Mouse (Mus musculus): ENCODE data around the gene Pth. TPM values are rescaled to one million over a fixed set of nuclear protein-coding genes. Genes with fewer than 3 reads are reported as not detected.
A peak's percentile ranks its signal among the peaks of the same experiment; 100 is the strongest.

Pth gene
- polyA plus RNA-seq (2014; fragmentation: Nextera tagmentation; extraction: Ambion mirVana): 1.2 TPM in 1 of 2 replicates, not detected in the other

DNA sequence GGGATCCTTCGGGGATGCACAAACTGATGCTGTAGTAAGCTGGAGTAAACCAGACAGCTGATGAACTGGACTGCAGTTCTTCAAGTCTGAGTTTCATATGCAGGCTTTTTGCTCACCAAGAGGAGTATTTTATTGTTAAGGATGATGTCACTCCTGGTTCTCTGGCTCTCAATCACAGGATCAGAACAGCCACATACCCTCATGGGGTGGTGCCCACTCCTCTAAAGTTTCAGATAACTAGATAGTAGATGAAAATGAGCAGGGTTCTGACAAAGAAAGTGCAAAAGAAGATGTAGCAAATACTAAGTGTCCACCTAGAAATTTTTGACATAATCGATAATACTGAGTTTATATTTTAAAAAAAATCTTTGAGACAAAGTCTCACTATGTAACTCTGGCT is at the start of gene Pth:
Pth (minus strand) TSS at position 101 of the 400 bp plus-strand sequence.
- ATAC-seq (replicated peaks; ENCODE audit: insufficient number of reproducible peaks, low FRiP score, low TSS enrichment, low read depth) (no peak), DNase-seq (ENCODE audit: low spot score) (no peak)
- no peaks in the 10 kb centered on the region for H3K9me3 ChIP-seq (replicated peaks; ENCODE audit: control insufficient read depth, low read length)
- no peak within 1 kb of the TSS for H3K4me3 ChIP-seq (ENCODE audit: low read depth, low read length)
- H3K4me2 ChIP-seq (ENCODE audit: low read depth, low read length): no peak within 1 kb of the TSS
- WGBS: 86% methylated on average over 2 of the region's 2 CpGs
- H3K27ac ChIP-seq (replicated peaks; ENCODE audit: low read depth, low read length): no peak within 1 kb of the TSS
- no peaks in the 10 kb centered on the region for H3K36me3 ChIP-seq (replicated peaks; ENCODE audit: control insufficient read depth, insufficient read depth, low read depth, low read length)
- H3K4me1 ChIP-seq (ENCODE audit: control insufficient read depth, insufficient read depth, low read length): no peaks in the 10 kb centered on the region
- H3K9ac ChIP-seq (replicated peaks; ENCODE audit: low read length): no peak within 1 kb of the TSS
- H3K27me3 ChIP-seq (ENCODE audit: control insufficient read depth, insufficient read depth, low read length): no peaks in the 10 kb centered on the region

DNA sequence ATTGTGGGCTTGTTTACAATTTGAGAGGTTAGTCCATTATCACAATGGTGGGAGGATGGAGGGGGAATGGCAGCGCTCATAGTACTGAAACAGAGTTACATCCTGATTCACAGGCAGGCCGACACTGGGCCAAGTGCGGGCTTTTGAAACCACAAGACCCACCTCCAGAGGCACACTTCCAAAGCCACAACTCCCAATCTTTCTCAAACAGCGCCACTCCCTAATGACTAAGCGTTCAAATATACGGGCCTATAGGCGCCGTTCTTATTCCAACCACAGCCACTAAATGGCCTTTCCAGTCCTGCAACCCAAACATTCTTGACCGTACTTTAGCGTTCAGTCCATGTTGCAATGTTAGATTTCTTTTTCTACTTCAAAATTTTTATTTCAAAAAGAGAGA is 47.9 kb upstream of the Pth start:
- Histone ChIP-seq H3K4me1 (ENCODE audit: control insufficient read depth, insufficient read depth, low read length) (no peaks in the 10 kb centered on the region), H3K27me3 (ENCODE audit: control insufficient read depth, insufficient read depth, low read length) (no peaks in the 10 kb centered on the region), H3K4me2 (ENCODE audit: low read depth, low read length) (no peak overlapping the region), H3K9me3 (replicated peaks; ENCODE audit: control insufficient read depth, low read length) (no peaks in the 10 kb centered on the region), H3K4me3 (ENCODE audit: low read depth, low read length) (no peak overlapping the region), H3K27ac (replicated peaks; ENCODE audit: low read depth, low read length) (no peak overlapping the region), H3K36me3 (replicated peaks; ENCODE audit: control insufficient read depth, insufficient read depth, low read depth, low read length) (no peaks in the 10 kb centered on the region), H3K9ac (replicated peaks; ENCODE audit: low read length) (no peak overlapping the region)
- no peak for DNase-seq (ENCODE audit: low spot score)
- 87% methylated on average over 10 of the region's 10 CpGs for WGBS
- no peak for ATAC-seq (replicated peaks; ENCODE audit: insufficient number of reproducible peaks, low FRiP score, low TSS enrichment, low read depth)

DNA sequence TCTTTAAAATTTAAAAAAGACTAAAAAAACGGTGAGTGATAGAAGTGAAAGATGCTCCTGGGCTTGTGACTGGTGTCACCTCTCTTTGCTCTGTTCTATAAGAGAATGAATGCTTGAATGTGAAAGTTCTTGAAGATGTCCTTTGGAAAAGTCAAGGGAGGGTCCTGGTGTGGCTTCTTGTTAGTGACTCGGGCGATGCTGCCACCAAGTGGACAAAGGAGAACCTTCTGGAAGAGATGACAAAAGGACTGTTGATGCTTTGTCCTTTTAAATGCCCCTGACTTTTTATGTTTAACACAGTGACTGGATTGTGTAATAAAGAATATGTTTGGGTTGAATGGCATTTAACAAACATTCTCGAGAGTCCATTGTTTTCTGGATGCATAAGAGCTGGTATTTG is 45.9 kb upstream of the Pth start:
- Histone ChIP-seq H3K9ac (replicated peaks; ENCODE audit: low read length) (no peak overlapping the region), H3K27me3 (ENCODE audit: control insufficient read depth, insufficient read depth, low read length) (no peaks in the 10 kb centered on the region), H3K4me1 (ENCODE audit: control insufficient read depth, insufficient read depth, low read length) (no peaks in the 10 kb centered on the region), H3K4me2 (ENCODE audit: low read depth, low read length) (no peak overlapping the region), H3K27ac (replicated peaks; ENCODE audit: low read depth, low read length) (no peak overlapping the region), H3K36me3 (replicated peaks; ENCODE audit: control insufficient read depth, insufficient read depth, low read depth, low read length) (no peaks in the 10 kb centered on the region), H3K4me3 (ENCODE audit: low read depth, low read length) (no peak overlapping the region), H3K9me3 (replicated peaks; ENCODE audit: control insufficient read depth, low read length) (no peaks in the 10 kb centered on the region)
- ATAC-seq (replicated peaks; ENCODE audit: insufficient number of reproducible peaks, low FRiP score, low TSS enrichment, low read depth) (no peak), DNase-seq (ENCODE audit: low spot score) (peak; percentile 66)
- 17% methylated on average over 4 of the region's 4 CpGs for WGBS

DNA sequence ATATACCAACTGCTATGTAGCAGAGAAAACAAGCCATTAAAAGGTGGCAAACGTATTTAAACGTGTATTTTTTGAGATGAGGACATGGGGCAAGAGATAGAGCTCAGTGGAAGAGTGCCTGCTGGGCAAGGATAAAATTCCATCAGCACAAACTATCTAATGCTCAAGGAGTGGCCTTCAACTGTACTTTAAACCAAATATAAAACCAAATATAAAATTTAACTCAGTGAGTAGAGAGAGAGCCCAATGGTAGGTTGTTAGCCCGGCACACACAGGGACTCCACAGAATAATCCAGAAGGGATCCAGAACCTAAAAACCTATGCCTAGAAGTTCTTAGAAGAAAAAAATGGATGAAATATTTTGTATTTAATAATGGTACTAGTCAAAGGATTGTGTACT is 45.1 kb upstream of the Pth start:
- no peak overlapping the region for H3K9ac ChIP-seq (replicated peaks; ENCODE audit: low read length)
- H3K9me3 ChIP-seq (replicated peaks; ENCODE audit: control insufficient read depth, low read length): no peaks in the 10 kb centered on the region
- H3K4me2 ChIP-seq (ENCODE audit: low read depth, low read length): no peak overlapping the region
- no peak overlapping the region for H3K4me3 ChIP-seq (ENCODE audit: low read depth, low read length)
- H3K27me3 ChIP-seq (ENCODE audit: control insufficient read depth, insufficient read depth, low read length): no peaks in the 10 kb centered on the region
- ATAC-seq (replicated peaks; ENCODE audit: insufficient number of reproducible peaks, low FRiP score, low TSS enrichment, low read depth) (no peak), DNase-seq (ENCODE audit: low spot score) (no peak)
- WGBS: 85% methylated on average over 3 of the region's 3 CpGs
- H3K4me1 ChIP-seq (ENCODE audit: control insufficient read depth, insufficient read depth, low read length): no peaks in the 10 kb centered on the region
- H3K36me3 ChIP-seq (replicated peaks; ENCODE audit: control insufficient read depth, insufficient read depth, low read depth, low read length): no peaks in the 10 kb centered on the region
- H3K27ac ChIP-seq (replicated peaks; ENCODE audit: low read depth, low read length): no peak overlapping the region

DNA sequence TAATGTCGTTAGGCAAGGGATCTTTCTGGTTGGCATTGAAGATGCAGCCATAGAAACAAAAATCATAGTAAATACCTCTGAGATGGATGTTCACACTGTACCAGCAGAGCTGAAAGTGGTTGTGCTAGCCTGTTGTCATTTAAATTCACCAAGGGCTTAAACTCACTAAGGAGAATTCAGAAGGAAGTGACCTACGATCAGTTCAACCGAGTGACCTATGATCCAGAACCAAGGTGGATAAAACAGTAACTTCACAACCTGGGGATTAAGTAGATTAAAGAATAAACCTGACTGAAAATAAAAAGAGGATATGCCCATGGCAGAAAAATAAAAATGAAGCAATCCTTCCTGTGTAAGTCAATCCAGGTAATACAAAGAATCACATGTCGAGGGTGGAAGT is 44.5 kb upstream of the Pth start:
- DNase-seq (ENCODE audit: low spot score) (no peak), ATAC-seq (replicated peaks; ENCODE audit: insufficient number of reproducible peaks, low FRiP score, low TSS enrichment, low read depth) (no peak)
- no peaks in the 10 kb centered on the region for H3K9me3 ChIP-seq (replicated peaks; ENCODE audit: control insufficient read depth, low read length)
- H3K4me3 ChIP-seq (ENCODE audit: low read depth, low read length): no peak overlapping the region
- no peak overlapping the region for H3K9ac ChIP-seq (replicated peaks; ENCODE audit: low read length)
- H3K4me2 ChIP-seq (ENCODE audit: low read depth, low read length): no peak overlapping the region
- H3K27me3 ChIP-seq (ENCODE audit: control insufficient read depth, insufficient read depth, low read length): no peaks in the 10 kb centered on the region
- no peaks in the 10 kb centered on the region for H3K4me1 ChIP-seq (ENCODE audit: control insufficient read depth, insufficient read depth, low read length)
- H3K27ac ChIP-seq (replicated peaks; ENCODE audit: low read depth, low read length): no peak overlapping the region
- no peaks in the 10 kb centered on the region for H3K36me3 ChIP-seq (replicated peaks; ENCODE audit: control insufficient read depth, insufficient read depth, low read depth, low read length)
- 85% methylated on average over 4 of the region's 4 CpGs for WGBS

DNA sequence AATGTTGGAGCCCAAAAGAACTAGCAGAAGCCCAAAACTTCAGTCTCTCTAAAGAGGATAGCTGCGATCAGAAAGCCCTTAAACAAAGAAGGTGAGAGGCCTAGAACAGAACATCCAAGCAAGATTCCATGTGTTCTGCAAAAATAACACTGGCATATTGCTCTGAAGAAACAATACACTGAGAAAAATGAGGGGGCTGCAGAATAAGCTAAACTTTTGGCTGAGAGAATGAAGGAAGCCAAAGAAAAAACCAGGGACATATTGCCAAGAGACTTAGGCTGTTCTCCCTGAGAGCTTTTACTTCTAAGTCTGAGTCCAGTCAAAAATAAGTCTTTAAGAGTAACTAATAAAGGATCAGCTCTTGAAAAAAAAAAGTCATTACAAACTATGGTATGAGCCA is 32.4 kb upstream of the Pth start:
- no peak for ATAC-seq (replicated peaks; ENCODE audit: insufficient number of reproducible peaks, low FRiP score, low TSS enrichment, low read depth)
- Histone ChIP-seq H3K27ac (replicated peaks; ENCODE audit: low read depth, low read length) (no peak overlapping the region), H3K9ac (replicated peaks; ENCODE audit: low read length) (no peak overlapping the region), H3K36me3 (replicated peaks; ENCODE audit: control insufficient read depth, insufficient read depth, low read depth, low read length) (no peaks in the 10 kb centered on the region), H3K4me1 (ENCODE audit: control insufficient read depth, insufficient read depth, low read length) (no peaks in the 10 kb centered on the region), H3K9me3 (replicated peaks; ENCODE audit: control insufficient read depth, low read length) (no peaks in the 10 kb centered on the region), H3K4me2 (ENCODE audit: low read depth, low read length) (no peak overlapping the region), H3K4me3 (ENCODE audit: low read depth, low read length) (no peak overlapping the region), H3K27me3 (ENCODE audit: control insufficient read depth, insufficient read depth, low read length) (no peaks in the 10 kb centered on the region)
- DNase-seq (ENCODE audit: low spot score): no peak
- WGBS: 100% methylated on average over 1 of the region's 1 CpGs

DNA sequence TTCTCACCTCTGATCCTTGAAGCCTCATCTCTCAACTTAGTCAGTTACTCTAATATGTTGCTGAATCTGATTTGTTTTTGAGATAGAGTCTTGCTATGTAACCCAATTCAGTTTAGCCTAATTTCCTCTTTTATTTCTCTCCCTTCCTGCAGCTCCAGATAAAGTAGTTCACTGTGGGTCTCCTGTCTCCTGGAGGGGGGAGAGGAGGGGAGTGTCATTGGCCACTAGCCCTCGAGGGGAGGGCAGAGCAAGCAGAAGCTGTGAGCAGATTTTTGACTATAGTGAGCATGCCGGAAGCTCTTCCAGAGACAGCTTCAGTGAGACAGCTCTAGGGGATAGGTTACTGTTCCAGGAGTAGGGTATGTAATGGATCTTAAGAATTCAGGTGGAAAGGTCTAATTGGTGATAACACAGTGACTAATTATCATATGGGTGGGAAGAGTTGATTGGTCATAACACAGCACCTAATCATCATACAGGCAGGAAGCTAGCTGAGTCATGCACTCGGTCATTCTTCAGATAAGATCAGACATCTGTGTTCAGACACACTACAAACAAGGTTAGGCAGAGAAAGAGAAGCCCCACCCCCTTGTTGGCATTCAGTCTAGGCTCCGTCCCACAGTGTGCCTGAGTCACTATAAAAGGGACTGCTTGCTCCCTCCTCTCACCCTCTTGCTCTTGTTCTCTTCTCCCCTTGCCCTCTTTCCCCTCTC is 30.9 kb upstream of the Pth start:
- H3K4me3 ChIP-seq (ENCODE audit: low read depth, low read length): no peak overlapping the region
- 40% methylated on average over 4 of the region's 4 CpGs for WGBS
- ATAC-seq (replicated peaks; ENCODE audit: insufficient number of reproducible peaks, low FRiP score, low TSS enrichment, low read depth) (no peak), DNase-seq (ENCODE audit: low spot score) (peak; percentile 8)
- H3K4me1 ChIP-seq (ENCODE audit: control insufficient read depth, insufficient read depth, low read length): no peaks in the 10 kb centered on the region
- no peak overlapping the region for H3K4me2 ChIP-seq (ENCODE audit: low read depth, low read length)
- no peaks in the 10 kb centered on the region for H3K9me3 ChIP-seq (replicated peaks; ENCODE audit: control insufficient read depth, low read length)
- no peak overlapping the region for H3K27ac ChIP-seq (replicated peaks; ENCODE audit: low read depth, low read length)
- no peaks in the 10 kb centered on the region for H3K27me3 ChIP-seq (ENCODE audit: control insufficient read depth, insufficient read depth, low read length)
- no peaks in the 10 kb centered on the region for H3K36me3 ChIP-seq (replicated peaks; ENCODE audit: control insufficient read depth, insufficient read depth, low read depth, low read length)
- H3K9ac ChIP-seq (replicated peaks; ENCODE audit: low read length): no peak overlapping the region

DNA sequence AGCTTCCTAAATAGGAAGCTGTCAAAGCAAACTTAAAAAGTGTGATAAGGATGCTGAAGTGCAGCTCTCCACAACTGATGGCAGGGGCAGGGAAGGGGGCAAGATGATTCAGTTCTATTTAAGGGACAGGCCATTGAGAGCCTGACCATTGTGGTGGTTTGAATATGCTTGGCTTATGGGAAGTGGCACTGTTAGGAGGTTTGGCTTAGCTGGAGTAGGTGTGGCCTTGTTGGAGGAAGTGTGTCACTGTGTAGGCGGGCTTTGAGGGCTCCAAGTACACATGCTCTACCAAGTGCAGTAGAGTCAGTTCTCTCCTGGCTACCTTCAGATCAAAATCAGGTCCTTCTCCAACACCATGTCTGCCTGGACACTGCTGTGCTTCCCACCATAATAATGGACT is 28.2 kb upstream of the Pth start:
- Histone ChIP-seq H3K9me3 (replicated peaks; ENCODE audit: control insufficient read depth, low read length) (no peaks in the 10 kb centered on the region), H3K9ac (replicated peaks; ENCODE audit: low read length) (no peak overlapping the region), H3K4me1 (ENCODE audit: control insufficient read depth, insufficient read depth, low read length) (no peaks in the 10 kb centered on the region), H3K4me3 (ENCODE audit: low read depth, low read length) (no peak overlapping the region), H3K27me3 (ENCODE audit: control insufficient read depth, insufficient read depth, low read length) (no peaks in the 10 kb centered on the region), H3K36me3 (replicated peaks; ENCODE audit: control insufficient read depth, insufficient read depth, low read depth, low read length) (no peaks in the 10 kb centered on the region), H3K4me2 (ENCODE audit: low read depth, low read length) (no peak overlapping the region), H3K27ac (replicated peaks; ENCODE audit: low read depth, low read length) (no peak overlapping the region)
- ATAC-seq (replicated peaks; ENCODE audit: insufficient number of reproducible peaks, low FRiP score, low TSS enrichment, low read depth): no peak
- no peak for DNase-seq (ENCODE audit: low spot score)
- 75% methylated on average over 1 of the region's 1 CpGs for WGBS
